Mouse (Mus musculus): ENCODE measurements around the gene Coq5. TPM values are rescaled to one million over a fixed set of nuclear protein-coding genes. Genes with fewer than 3 reads are reported as not detected.

The Coq5 gene
- total and polyA plus RNA-seq, 3 experiments: 41.9 to 46.7 (median 43.9) TPM

DNA sequence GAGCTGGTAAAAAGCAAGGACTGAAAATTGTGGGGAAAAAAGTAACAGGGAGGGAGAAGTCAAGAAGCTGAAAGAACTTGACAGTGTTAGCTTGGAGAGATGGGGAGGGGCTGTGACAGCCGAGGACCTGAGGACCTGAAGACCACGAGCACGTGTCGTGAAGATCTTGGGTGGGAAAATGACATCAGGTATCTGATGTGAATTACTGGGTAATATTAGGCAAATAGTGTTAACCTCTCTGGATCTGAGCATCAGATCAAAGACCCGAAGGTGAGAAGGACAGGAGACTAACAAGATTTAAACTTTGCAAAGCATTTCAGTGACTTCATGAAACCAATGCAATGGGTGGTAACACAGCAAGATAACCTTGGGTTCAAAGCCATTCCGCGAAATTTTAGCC, 60.5 kb downstream of the Coq5 start (continued):
- no peak for TF ChIP-seq USF1 (IDR thresholded peaks at IDR 0.05; ENCODE audit: low read depth, low read length)
- no peak for TF ChIP-seq MEF2A (IDR thresholded peaks at IDR 0.05; ENCODE audit: borderline replicate concordance, low read depth, low read length)
- TF ChIP-seq PAX5 (IDR thresholded peaks at IDR 0.05; ENCODE audit: low read length): no peak
- no peak for TF ChIP-seq ETS1 (conservative IDR thresholded peaks at IDR 0.05; ENCODE audit: low read depth, low read length)
- peak; percentile 45; the same call in 1 of the 2 replicates for TF ChIP-seq BHLHE40 (IDR thresholded peaks at IDR 0.05; ENCODE audit: low read depth, low read length)
- TF ChIP-seq E2F4 (IDR thresholded peaks at IDR 0.05; ENCODE audit: insufficient replicate concordance, low read depth, low read length): no peak
- no peak for TF ChIP-seq SIN3A (IDR thresholded peaks at IDR 0.05; ENCODE audit: low read length)
- TF ChIP-seq POLR2A (IDR thresholded peaks at IDR 0.05; ENCODE audit: low read depth, low read length): no peak
- peak; percentile 67 for TF ChIP-seq MAX (IDR thresholded peaks at IDR 0.05; ENCODE audit: low read length)
- peak; percentile 60 for TF ChIP-seq MXI1 (IDR thresholded peaks at IDR 0.05; ENCODE audit: low read depth, low read length)
- no peak for TF ChIP-seq RAD21 (IDR thresholded peaks at IDR 0.05; ENCODE audit: low read depth, low read length)

DNA sequence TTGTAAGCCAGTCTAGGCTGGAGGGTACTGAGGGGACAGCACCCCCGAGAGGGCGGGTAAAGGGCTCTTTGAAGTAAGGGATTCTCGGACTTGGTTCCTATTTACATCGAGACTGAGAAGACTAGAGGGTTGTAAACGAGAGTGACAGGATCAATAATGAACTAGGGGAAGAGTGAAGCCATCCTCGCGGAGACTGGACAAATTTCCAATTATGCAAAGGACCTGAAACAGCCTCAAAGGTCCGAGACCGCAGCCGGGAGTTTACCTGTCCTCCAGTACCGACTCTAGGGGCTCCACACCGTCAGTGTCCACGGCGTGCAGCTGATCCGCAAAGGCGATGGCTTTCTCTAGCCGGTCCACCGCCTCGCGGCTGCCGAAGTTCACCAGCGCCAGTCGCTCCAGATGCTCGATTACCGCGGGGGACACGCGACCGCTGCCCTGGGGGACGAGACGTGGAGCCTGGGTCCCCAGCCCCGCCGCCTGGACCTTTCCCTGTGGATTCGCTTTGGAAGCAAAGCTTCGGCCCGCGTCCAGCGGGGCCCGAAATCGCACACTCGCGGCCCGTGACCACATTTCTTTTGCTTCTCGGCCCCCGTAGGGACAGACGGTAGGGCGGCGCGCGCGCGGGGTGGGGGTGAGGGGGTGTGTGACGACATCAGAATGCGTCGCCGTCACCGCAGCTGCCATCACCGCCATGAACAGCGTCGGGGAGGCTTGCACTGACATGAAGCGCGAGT, 61.3 kb downstream of the Coq5 start, which contains the start of the genes Gatc and Triap1:
Gene Gatc, minus strand, starts transcription at position 602 of the 737 bp plus-strand sequence.
Gene Triap1, plus strand, starts transcription at position 649 of the 737 bp plus-strand sequence.
- Histone ChIP-seq H3K4me3 (replicated peaks in 1 of 3; ENCODE audit: low read depth in 2 of 3, low read length in 2 of 3, poor library complexity in 1 of 3) (peak within 1 kb of the TSS; percentile 76 to 95 (median 77)), H3K27me3 (replicated peaks) (no peaks in the 10 kb centered on the region), H3K4me2 (ENCODE audit: insufficient read depth, low read depth, poor library complexity, severe bottlenecking) (peak within 1 kb of the TSS; percentile 94), H3K9me3 (replicated peaks; ENCODE audit: low read length) (no peaks in the 10 kb centered on the region), H3K9ac (ENCODE audit: insufficient read depth, low read depth) (peak within 1 kb of the TSS; percentile 91), H3K79me2 (replicated peaks; ENCODE audit: control insufficient read depth, extremely low read depth, insufficient read depth, poor library complexity, severe bottlenecking) (peaks cover 43% of the 10 kb centered on the region), H3K27ac (ENCODE audit: insufficient read depth, low read depth) (peak within 1 kb of the TSS; percentile 89), H3K4me1 (ENCODE audit: control insufficient read depth in 1 of 2, insufficient read depth in 2 of 2) (peaks cover 5 to 26% of the 10 kb centered on the region in 2 experiments), H3K36me3 (replicated peaks in 1 of 2; ENCODE audit: control insufficient read depth in 1 of 2, insufficient read depth in 1 of 2, low read length in 1 of 2) (peaks cover 42 to 61% of the 10 kb centered on the region in 2 experiments)
- peak; percentile 83 for DNase-seq (ENCODE audit: extremely low read depth)
- dilution Hi-C loops (cut with MboI; ENCODE audit: extremely low pct_ligation_motif_present, extremely low pct_unique_long_range_greater_than_20kb, low sequenced_read_pairs): no loop called here
- in situ Hi-C loops (cut with MboI; ENCODE audit: low pct_ligation_motif_present, low pct_unique_long_range_greater_than_20kb, low sequenced_read_pairs): loop anchor here (5.0 kb wide), 1 partner anchor 38 kb away; the partner anchor contains the start of gene Dynll1
- no peak for TF ChIP-seq ZC3H11A (IDR thresholded peaks at IDR 0.05; ENCODE audit: low read depth, low read length)
- no peak; the same call in 1 of the 2 replicates for TF ChIP-seq POLR2AphosphoS2 (IDR thresholded peaks at IDR 0.05; ENCODE audit: low read depth, low read length)
- TF ChIP-seq IRF4 (IDR thresholded peaks at IDR 0.05; ENCODE audit: low read depth, low read length): 0 out of 2 replicates have a peak, but pooled peaks have one; percentile 27
- TF ChIP-seq POLR2A (IDR thresholded peaks at IDR 0.05; ENCODE audit: low read depth, low read length): peak; percentile 70; the same call in 1 of the 2 replicates
- no peak for TF ChIP-seq USF2 (conservative IDR thresholded peaks at IDR 0.05; ENCODE audit: low read depth, low read length)
- peak; percentile 81 for TF ChIP-seq NELFE (IDR thresholded peaks at IDR 0.05; ENCODE audit: low read depth, low read length)
- TF ChIP-seq JUN (IDR thresholded peaks at IDR 0.05; ENCODE audit: insufficient read depth, low read depth, low read length): no peak
- TF ChIP-seq USF1 (IDR thresholded peaks at IDR 0.05; ENCODE audit: low read depth, low read length): 0 out of 2 replicates have a peak, but pooled peaks have one; percentile 2
- TF ChIP-seq MXI1 (IDR thresholded peaks at IDR 0.05; ENCODE audit: low read depth, low read length): peak; percentile 91; the same call in 1 of the 2 replicates
- 0 out of 2 replicates have a peak, but pooled peaks have one; percentile 28 for TF ChIP-seq EP300 (IDR thresholded peaks at IDR 0.05; ENCODE audit: low read length)
- TF ChIP-seq TBP (conservative IDR thresholded peaks at IDR 0.05; ENCODE audit: low read depth, low read length): no peak
- no peak for TF ChIP-seq JUND (conservative IDR thresholded peaks at IDR 0.05; ENCODE audit: low read depth, low read length)
- TF ChIP-seq RCOR1 (conservative IDR thresholded peaks at IDR 0.05; ENCODE audit: low read depth, low read length): peak; percentile 48; the same call in 1 of the 2 replicates
- peak; percentile 70 for TF ChIP-seq ZMIZ1 (IDR thresholded peaks at IDR 0.05; ENCODE audit: low read depth, low read length)
- peak; percentile 62; the same call in 1 of the 2 replicates for TF ChIP-seq MEF2A (IDR thresholded peaks at IDR 0.05; ENCODE audit: borderline replicate concordance, low read depth, low read length)
- no peak for TF ChIP-seq ZNF384 (IDR thresholded peaks at IDR 0.05; ENCODE audit: low read depth, low read length)
- TF ChIP-seq KAT2A (IDR thresholded peaks at IDR 0.05; ENCODE audit: insufficient replicate concordance, low read length): peak; percentile 81; the same call in 1 of the 2 replicates
- no peak; the same call in 1 of the 2 replicates for TF ChIP-seq ZKSCAN1 (IDR thresholded peaks at IDR 0.05; ENCODE audit: borderline replicate concordance, low read depth, low read length)
- TF ChIP-seq RAD21 (IDR thresholded peaks at IDR 0.05; ENCODE audit: low read depth, low read length): no peak
- TF ChIP-seq MAX (IDR thresholded peaks at IDR 0.05; ENCODE audit: low read length): peak; percentile 14; the same call in 1 of the 2 replicates
- peak; percentile 66 for TF ChIP-seq NRF1 (IDR thresholded peaks at IDR 0.05; ENCODE audit: low read depth, low read length)
- TF ChIP-seq CHD1 (IDR thresholded peaks at IDR 0.05; ENCODE audit: low read depth, low read length): no peak
- no peak for TF ChIP-seq E2F4 (IDR thresholded peaks at IDR 0.05; ENCODE audit: insufficient replicate concordance, low read depth, low read length)
- TF ChIP-seq UBTF (IDR thresholded peaks at IDR 0.05; ENCODE audit: low read depth, low read length): no peak
- TF ChIP-seq ELF1 (IDR thresholded peaks at IDR 0.05; ENCODE audit: low read depth, low read length): peak; percentile 71; the same call in 1 of the 2 replicates
- TF ChIP-seq SIN3A (IDR thresholded peaks at IDR 0.05; ENCODE audit: low read length): peak; percentile 94
- TF ChIP-seq PAX5 (IDR thresholded peaks at IDR 0.05; ENCODE audit: low read length): no peak
- no peak for TF ChIP-seq ETS1 (conservative IDR thresholded peaks at IDR 0.05; ENCODE audit: low read depth, low read length)
- TF ChIP-seq SMC3 (IDR thresholded peaks at IDR 0.05; ENCODE audit: low read depth, low read length): no peak
- peak; percentile 99 for TF ChIP-seq MAZ (IDR thresholded peaks at IDR 0.05; ENCODE audit: low read depth, low read length)
- TF ChIP-seq TCF12 (IDR thresholded peaks at IDR 0.05; ENCODE audit: low read depth, low read length): peak; percentile 73

All from CH12.LX (cell line).